Comparison of ENCODE assay signal across 9 mouse cellular contexts in genomic region chr8:71497881-71498501, GRCm38 (mm10). TPM values are rescaled to one million over a fixed set of nuclear protein-coding genes. Genes with fewer than 3 reads are reported as not detected.
DNase-seq lines count a peak whose midpoint lies in the region; ATAC-seq lines count a peak whose summit lies in the region.
"Had no signal": no experiment of that assay in that cellular context is flagged by ENCODE, and none has a peak within 500 bp of the region (broad histone marks: within the 10 kb centered on the region; RNA-seq: fewer than 3 reads in every experiment).

No protein-coding gene starts in this region.

- peaks cover 33% of the 10 kb centered on the region for H3K4me1 ChIP-seq in intestine, embryonic 15.5 days (replicated peaks)
- H3K4me1 ChIP-seq in liver, embryonic 16.5 days (ENCODE audit: control insufficient read depth, low read depth, low read length), result no peaks in the 10 kb centered on the region

- H3K27me3 ChIP-seq in intestine, embryonic 15.5 days (replicated peaks), result no peaks in the 10 kb centered on the region
- H3K27me3 ChIP-seq in liver, embryonic 16.5 days (ENCODE audit: control insufficient read depth, insufficient read depth, low read depth, low read length), result no peaks in the 10 kb centered on the region
- H3K27me3 ChIP-seq: Patski had no signal

- H3K4me2 ChIP-seq in intestine, embryonic 15.5 days (replicated peaks), result no peak overlapping the region
- H3K4me2 ChIP-seq in liver, embryonic 16.5 days (ENCODE audit: low read depth, low read length), result no peak overlapping the region

- peaks cover 4% of the 10 kb centered on the region for H3K36me3 ChIP-seq in intestine, embryonic 15.5 days
- no peaks in the 10 kb centered on the region for H3K36me3 ChIP-seq in liver, embryonic 16.5 days (ENCODE audit: control insufficient read depth, insufficient read depth)

- no peak overlapping the region for H3K4me3 ChIP-seq in intestine, embryonic 15.5 days (replicated peaks)
- no peak overlapping the region for H3K4me3 ChIP-seq in liver, embryonic 16.5 days (ENCODE audit: low read depth, low read length)

- no peaks in the 10 kb centered on the region for H3K9me3 ChIP-seq in intestine, embryonic 15.5 days
- no peaks in the 10 kb centered on the region for H3K9me3 ChIP-seq in liver, embryonic 16.5 days (replicated peaks; ENCODE audit: control insufficient read depth, low read length)

- peak overlapping the region; percentile 40 for H3K27ac ChIP-seq in intestine, embryonic 15.5 days
- H3K27ac ChIP-seq in liver, embryonic 16.5 days (ENCODE audit: low read length), result peak overlapping the region; percentile 8; the same call in 1 of the 2 replicates

- peak; percentile 98 for DNase-seq in heart, adult 11 months
- DNase-seq in heart, postnatal 4 days, result no peak
- peak; percentile 35 for DNase-seq in embryo, embryonic 10.5 days (ENCODE audit: low spot score)
- DNase-seq in gastrocnemius, adult 18-20 months (ENCODE audit: low spot score), result no peak
- no peak for DNase-seq in frontal cortex, postnatal 14 days (ENCODE audit: low spot score in 2 of 2)

- 24% methylated on average over 15 of the region's 15 CpGs for WGBS in intestine, embryonic 15.5 days
- WGBS in liver, embryonic 16.5 days (ENCODE audit: insufficient replicate concordance), result 55% methylated on average over 15 of the region's 15 CpGs

- no peak overlapping the region for H3K9ac ChIP-seq in intestine, embryonic 15.5 days
- H3K9ac ChIP-seq in liver, embryonic 16.5 days (ENCODE audit: low read depth, low read length), result no peak overlapping the region

- 0 out of 2 replicates have a peak, but pooled peaks have one; percentile 14 for ATAC-seq in intestine, embryonic 15.5 days
- ATAC-seq in liver, embryonic 16.5 days (ENCODE audit: low read depth), result no peak
- no peak for ATAC-seq in megakaryocyte progenitor cell, adult 5-6 weeks (replicated peaks; ENCODE audit: poor library complexity)
- ATAC-seq: Patski had no signal

RNA-seq across cellular contexts. Expression of gene Gtpbp3, which starts 10.1 kb away (rescaled TPM):
- 10 to 100 TPM; 17.8 to 20.1 TPM for total RNA-seq in heart, postnatal 4 days (2021)
- 13.6 and 16.3 TPM in 2 replicates for polyA plus RNA-seq in intestine, embryonic 15.5 days (2015; fragmentation: Nextera tagmentation; extraction: Ambion mirVana)
- 5.3 and 5.4 TPM in 2 replicates for polyA plus RNA-seq in liver, embryonic 16.5 days (2015; fragmentation: Nextera tagmentation; extraction: Ambion mirVana)
- total RNA-seq in gastrocnemius, adult 18-20 months (2021), result 10 to 100 TPM; 10.0 to 10.5 TPM
- 5.9 TPM in 2 replicates for total RNA-seq in megakaryocyte progenitor cell, adult 5-6 weeks (2015)
- 23.4 and 26.5 TPM in 2 replicates for total RNA-seq in megakaryocyte progenitor cell, adult 5-6 weeks (2017)

RNA-seq across cellular contexts. Expression of gene Ano8, which starts 12.2 kb away (rescaled TPM):
- total RNA-seq in heart, postnatal 4 days (2021), result 10 to 100 TPM; 13.5 to 15.4 TPM
- 1.4 TPM in 2 replicates for polyA plus RNA-seq in intestine, embryonic 15.5 days (2015; fragmentation: Nextera tagmentation; extraction: Ambion mirVana)
- 0.07 and 0.14 TPM in 2 replicates for polyA plus RNA-seq in liver, embryonic 16.5 days (2015; fragmentation: Nextera tagmentation; extraction: Ambion mirVana)
- 10 to 100 TPM; 14.6 to 16.0 TPM for total RNA-seq in gastrocnemius, adult 18-20 months (2021)
- 0.22 and 0.64 TPM in 2 replicates for total RNA-seq in megakaryocyte progenitor cell, adult 5-6 weeks (2015)
- 3.1 and 3.6 TPM in 2 replicates for total RNA-seq in megakaryocyte progenitor cell, adult 5-6 weeks (2017)

RNA-seq across cellular contexts. Expression of gene Plvap, which starts 13.6 kb away (rescaled TPM):
- 10 to 100 TPM; 35.8 to 43.2 TPM for total RNA-seq in heart, postnatal 4 days (2021)
- polyA plus RNA-seq in intestine, embryonic 15.5 days (2015; fragmentation: Nextera tagmentation; extraction: Ambion mirVana), result 76.8 and 79.2 TPM in 2 replicates
- polyA plus RNA-seq in liver, embryonic 16.5 days (2015; fragmentation: Nextera tagmentation; extraction: Ambion mirVana), result 18.2 and 20.3 TPM in 2 replicates
- total RNA-seq in gastrocnemius, adult 18-20 months (2021), result 10 to 100 TPM; 11.1 to 12.0 TPM
- 0.67 and 0.76 TPM in 2 replicates for total RNA-seq in megakaryocyte progenitor cell, adult 5-6 weeks (2015)
- total RNA-seq in megakaryocyte progenitor cell, adult 5-6 weeks (2017), result 0.71 and 2.7 TPM in 2 replicates

RNA-seq across cellular contexts. Expression of gene Ccdc194, which starts 27.5 kb away (rescaled TPM):
- under 1 TPM; 0.14 to 0.29 TPM for total RNA-seq in heart, postnatal 4 days (2021)
- 0.32 and 0.43 TPM in 2 replicates for polyA plus RNA-seq in intestine, embryonic 15.5 days (2015; fragmentation: Nextera tagmentation; extraction: Ambion mirVana)
- 0.19 and 0.20 TPM in 2 replicates for polyA plus RNA-seq in liver, embryonic 16.5 days (2015; fragmentation: Nextera tagmentation; extraction: Ambion mirVana)
- not detected for total RNA-seq in gastrocnemius, adult 18-20 months (2021)
- 0.07 TPM in 1 of 2 replicates, not detected in the other for total RNA-seq in megakaryocyte progenitor cell, adult 5-6 weeks (2015)
- not detected in 2 replicates for total RNA-seq in megakaryocyte progenitor cell, adult 5-6 weeks (2017)

RNA-seq across cellular contexts. Expression of gene Dda1, which starts 29.0 kb away (rescaled TPM):
- total RNA-seq in heart, postnatal 4 days (2021), result 10 to 100 TPM; 42.0 to 46.2 TPM
- 90.2 and 91.3 TPM in 2 replicates for polyA plus RNA-seq in intestine, embryonic 15.5 days (2015; fragmentation: Nextera tagmentation; extraction: Ambion mirVana)
- polyA plus RNA-seq in liver, embryonic 16.5 days (2015; fragmentation: Nextera tagmentation; extraction: Ambion mirVana), result 32.1 and 32.8 TPM in 2 replicates
- total RNA-seq in gastrocnemius, adult 18-20 months (2021), result 10 to 100 TPM; 28.4 to 31.7 TPM
- 32.3 and 37.0 TPM in 2 replicates for total RNA-seq in megakaryocyte progenitor cell, adult 5-6 weeks (2015)
- 14.1 and 14.7 TPM in 2 replicates for total RNA-seq in megakaryocyte progenitor cell, adult 5-6 weeks (2017)

Comparison
In these comparisons a context has a peak if more than half of its experiments do, and no peak if none do; other contexts are left out.
1. DNase-seq: peak in heart, adult 11 months (single experiment) and embryo, embryonic 10.5 days (single experiment); none in heart, postnatal 4 days (single experiment), gastrocnemius, adult 18-20 months (single experiment) and frontal cortex, postnatal 14 days (0 of 2).